Mouse (Mus musculus) hindbrain, postnatal 0 days (tissue): Measurements from ENCODE around the gene Zfp184. TPM values are rescaled to one million over a fixed set of nuclear protein-coding genes. Genes with fewer than 3 reads are reported as not detected.

Source experiments
- ATAC-seq: fragments of 200-750 bp; cut with Nextera tagmentation; 2 replicates; pipeline ENCODE4 v1.8.0; 2017; ENCODE audit warnings: mild to moderate bottlenecking, moderate TSS enrichment, moderate library complexity
- DNase-seq: peaks from one replicate; pipeline ENCODE4 v3.0.0-alpha.2; 2015; ENCODE audit warnings: low spot score
- H3K27ac ChIP-seq: fragments of 300-500 bp; sonication (generic); 2 replicates; pipeline ENCODE4 v1.5.1; 2014; ENCODE audit warnings: mild to moderate bottlenecking
- H3K27me3 ChIP-seq: fragments of 300-500 bp; sonication (generic); 2 replicates; pipeline ENCODE4 v1.6.1; 2014; ENCODE audit warnings: low read length, mixed read lengths; ENCODE audit not compliant: insufficient read depth
- H3K36me3 ChIP-seq: fragments of 300-500 bp; sonication (generic); 2 replicates; pipeline ENCODE4 v1.6.1; 2014; ENCODE audit warnings: low read length, mixed read lengths; ENCODE audit not compliant: insufficient read depth
- H3K4me1 ChIP-seq: fragments of 300-500 bp; sonication (generic); 2 replicates; pipeline ENCODE4 v1.6.1; 2014; ENCODE audit warnings: antibody characterized with exemption, low read length, mixed read lengths; ENCODE audit not compliant: insufficient read depth
- H3K4me2 ChIP-seq: fragments of 300-500 bp; sonication (generic); 2 replicates; pipeline ENCODE4 v1.6.1; 2014; ENCODE audit warnings: low read depth, mild to moderate bottlenecking, low read length, moderate library complexity, mixed read lengths
- H3K4me3 ChIP-seq: fragments of 300-500 bp; sonication (generic); 2 replicates; pipeline ENCODE4 v1.5.1; 2014; ENCODE audit warnings: low read length
- H3K9ac ChIP-seq: fragments of 300-500 bp; sonication (generic); replicated peaks from 2 replicates; pipeline ENCODE4 v1.6.1; 2014; ENCODE audit warnings: mild to moderate bottlenecking, low read length, moderate library complexity, mixed read lengths
- H3K9me3 ChIP-seq: fragments of 300-500 bp; sonication (generic); 2 replicates; pipeline ENCODE4 v1.6.1; 2016; ENCODE audit warnings: low read length, mixed read lengths
- CTCF ChIP-seq: IDR thresholded peaks from 2 replicates; pipeline ENCODE4 v1.5.1; 2016; ENCODE audit warnings: antibody characterized with exemption, control low read depth, low read depth
- WGBS: fragments of 180-500 bp; shearing (Covaris S2); extraction: QIAGEN DNeasy Blood & Tissue Kit; methylation state at CpG from one replicate; pipeline ENCODE4 v1.1.7; 2014; 5-methylcytosine and 5-hydroxymethylcytosine counted together
- polyA plus RNA-seq: library from polyadenylated mRNA; unstranded; fragments of >200 nt; fragmentation: Nextera tagmentation; extraction: Ambion mirVana; gene quantifications from 2 replicates; pipeline ENCODE4 v1.2.1, GENCODE M21; 2015
- total RNA-seq: library from RNA; depleted of rRNA; stranded (reverse); fragments of >200 nt; gene quantifications from 2 replicates; pipeline ENCODE4 v1.2.3, GENCODE M21; 2014

Zfp184 gene
- total and polyA plus RNA-seq, 2 experiments from 2014 or later, result 9.3 to 9.6 TPM

DNA sequence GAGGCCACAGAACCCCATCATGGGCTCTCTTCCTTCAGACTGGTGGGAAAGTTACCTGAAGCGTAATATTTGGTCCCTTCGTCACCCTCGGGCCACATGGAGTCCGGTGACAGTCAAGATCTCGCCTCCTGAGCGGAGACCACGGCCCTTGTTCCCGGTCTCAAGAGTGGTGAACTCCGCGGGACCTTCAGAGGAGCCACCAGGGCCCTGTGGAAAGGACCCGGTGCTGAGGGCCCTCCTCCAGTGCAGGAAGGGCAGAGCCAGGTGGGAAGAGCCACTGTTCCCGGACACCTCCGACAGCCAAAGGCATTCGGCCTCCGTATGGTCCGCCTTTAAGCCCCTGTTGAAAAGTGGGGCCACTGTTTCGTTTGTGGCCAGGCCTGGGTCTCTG is 36.9 kb downstream of the Zfp184 start:
- H3K36me3 ChIP-seq, result no peaks in the 10 kb centered on the region
- H3K4me2 ChIP-seq, result peak overlapping the region; percentile 99
- H3K9ac ChIP-seq, result peak overlapping the region; percentile 56
- TF ChIP-seq CTCF, result no peak
- ATAC-seq (peak; percentile 32), DNase-seq (no peak)
- H3K4me3 ChIP-seq, result peak overlapping the region; percentile 58
- peaks cover 44% of the 10 kb centered on the region for H3K27me3 ChIP-seq
- no peak overlapping the region for H3K27ac ChIP-seq
- H3K9me3 ChIP-seq, result no peaks in the 10 kb centered on the region
- WGBS, result 7% methylated on average over 17 of the region's 17 CpGs
- H3K4me1 ChIP-seq, result peaks cover 6% of the 10 kb centered on the region

DNA sequence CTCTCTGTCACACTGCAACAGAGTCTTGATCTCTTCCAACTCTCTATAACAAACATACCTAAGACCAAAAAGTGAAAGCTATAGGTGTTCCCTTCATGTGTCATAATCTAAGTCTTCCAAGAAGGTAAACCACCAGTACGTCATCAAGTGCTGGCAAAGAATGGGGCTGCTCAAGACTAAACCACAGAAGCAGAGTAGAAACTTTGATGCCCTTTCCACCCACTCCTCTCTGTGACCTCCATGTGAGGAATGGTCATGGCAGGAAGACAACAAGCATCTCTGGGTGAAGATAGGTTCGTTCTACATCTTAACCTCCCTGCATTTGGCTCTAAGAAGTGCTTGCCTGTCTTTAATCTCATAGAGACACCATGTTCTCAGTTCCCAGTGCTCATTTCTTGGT is 39.6 kb downstream of the Zfp184 start:
- ATAC-seq, result no peak
- H3K27ac ChIP-seq, result no peak overlapping the region
- no peak for TF ChIP-seq CTCF
- 81% methylated on average over 2 of the region's 2 CpGs for WGBS
- H3K9ac ChIP-seq, result no peak overlapping the region
- no peak overlapping the region for H3K4me2 ChIP-seq
- H3K4me3 ChIP-seq, result no peak overlapping the region
- H3K9me3 ChIP-seq, result no peaks in the 10 kb centered on the region
- H3K27me3 ChIP-seq, result peaks cover 39% of the 10 kb centered on the region
- no peaks in the 10 kb centered on the region for H3K36me3 ChIP-seq
- peaks cover 6% of the 10 kb centered on the region for H3K4me1 ChIP-seq
- no peak for DNase-seq

DNA sequence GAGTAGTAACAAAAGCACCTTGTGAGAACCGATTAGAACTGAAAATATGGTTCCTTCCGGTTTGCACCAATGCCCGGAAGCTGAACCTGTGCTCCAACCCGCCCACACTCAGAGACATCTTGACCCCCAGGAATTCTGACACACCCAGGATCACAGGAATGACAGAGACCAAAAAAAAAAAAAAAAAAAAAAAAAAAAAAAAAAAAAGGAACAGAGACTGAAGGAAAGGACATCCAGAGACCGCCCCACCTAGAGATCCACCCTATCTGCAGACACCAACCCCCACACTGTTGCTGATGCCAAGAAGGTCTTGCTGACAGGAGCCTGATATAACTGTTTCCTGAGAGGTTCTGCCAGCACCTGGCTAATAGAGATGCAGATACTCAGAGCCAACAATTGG is 47.7 kb downstream of the Zfp184 start:
- no peaks in the 10 kb centered on the region for H3K9me3 ChIP-seq
- ATAC-seq (no peak), DNase-seq (no peak)
- no peaks in the 10 kb centered on the region for H3K4me1 ChIP-seq
- H3K4me2 ChIP-seq, result no peak overlapping the region
- no peak overlapping the region for H3K4me3 ChIP-seq
- H3K27ac ChIP-seq, result no peak overlapping the region
- no peak overlapping the region for H3K9ac ChIP-seq
- H3K36me3 ChIP-seq, result no peaks in the 10 kb centered on the region
- H3K27me3 ChIP-seq, result peaks cover 40% of the 10 kb centered on the region
- WGBS, result 90% methylated on average over 5 of the region's 5 CpGs
- TF ChIP-seq CTCF, result no peak

DNA sequence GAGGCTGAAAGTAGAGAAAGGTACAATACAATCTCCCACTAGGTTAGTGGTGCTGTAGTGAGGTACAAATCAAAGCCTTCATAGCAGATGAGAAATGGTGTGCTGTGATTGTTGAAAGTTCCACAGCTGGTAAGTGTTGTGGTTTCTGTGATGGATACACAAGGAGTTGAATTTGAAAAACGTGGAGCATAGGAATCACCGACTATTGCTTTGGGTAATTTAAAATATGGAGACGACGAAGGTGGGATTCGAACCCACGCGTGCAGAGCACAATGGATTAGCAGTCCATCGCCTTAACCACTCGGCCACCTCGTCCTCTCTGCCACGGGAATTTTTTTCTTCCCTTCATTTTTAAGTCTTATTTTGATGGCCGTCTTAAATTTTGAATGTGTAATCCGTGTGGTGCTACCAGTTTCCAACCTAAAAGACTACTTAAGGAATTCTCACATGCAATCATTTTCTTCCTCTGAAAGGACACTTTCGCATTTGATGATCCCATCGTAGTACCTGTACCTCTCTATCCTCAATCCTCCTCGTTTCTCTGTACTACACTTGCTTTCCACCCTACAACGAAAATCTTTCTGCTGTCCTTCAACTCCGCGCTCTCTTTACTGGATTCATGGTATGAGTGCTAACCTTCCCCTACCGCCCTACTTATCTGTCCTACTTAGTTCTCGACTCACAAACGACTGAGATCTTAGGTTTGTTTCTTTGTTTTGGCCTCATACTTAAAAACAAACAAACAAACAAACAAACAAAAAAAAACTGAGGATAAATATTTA is 49.3 kb downstream of the Zfp184 start:
- TF ChIP-seq CTCF, result no peak
- ATAC-seq, result no peak
- H3K4me1 ChIP-seq, result no peaks in the 10 kb centered on the region
- H3K9me3 ChIP-seq, result no peaks in the 10 kb centered on the region
- no peak overlapping the region for H3K4me3 ChIP-seq
- no peak overlapping the region for H3K4me2 ChIP-seq
- H3K27me3 ChIP-seq, result peaks cover 55% of the 10 kb centered on the region
- H3K9ac ChIP-seq, result no peak overlapping the region
- H3K36me3 ChIP-seq, result no peaks in the 10 kb centered on the region
- peak; percentile 7 for DNase-seq
- no peak overlapping the region for H3K27ac ChIP-seq
- 2% methylated on average over 22 of the region's 22 CpGs for WGBS

DNA sequence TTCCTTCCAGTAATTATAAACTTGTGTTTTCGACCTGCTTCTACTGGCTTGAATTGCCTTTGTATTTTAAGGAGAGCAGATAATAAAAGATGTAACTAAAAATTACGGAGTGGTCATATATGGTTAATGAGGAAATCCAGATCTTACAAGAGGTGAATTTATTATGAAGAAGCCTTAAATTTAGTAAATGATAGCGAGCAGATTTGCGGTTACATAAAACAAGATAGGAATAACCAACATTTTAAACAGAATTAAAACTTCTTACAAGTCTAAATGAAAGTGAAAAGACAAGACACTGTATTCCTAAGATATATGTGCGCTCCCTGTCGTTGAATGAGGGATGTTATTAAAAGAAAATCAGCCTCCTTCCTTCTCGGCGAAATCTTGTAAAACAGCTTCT is 50.0 kb downstream of the Zfp184 start:
- Histone ChIP-seq H3K4me2 (peak overlapping the region; percentile 39), H3K4me1 (no peaks in the 10 kb centered on the region), H3K9ac (no peak overlapping the region), H3K27ac (no peak overlapping the region), H3K4me3 (peak overlapping the region; percentile 25), H3K36me3 (no peaks in the 10 kb centered on the region), H3K27me3 (peaks cover 63% of the 10 kb centered on the region), H3K9me3 (no peaks in the 10 kb centered on the region)
- 8% methylated on average over 8 of the region's 8 CpGs for WGBS
- DNase-seq (peak; percentile 20), ATAC-seq (no peak)
- TF ChIP-seq CTCF, result no peak

DNA sequence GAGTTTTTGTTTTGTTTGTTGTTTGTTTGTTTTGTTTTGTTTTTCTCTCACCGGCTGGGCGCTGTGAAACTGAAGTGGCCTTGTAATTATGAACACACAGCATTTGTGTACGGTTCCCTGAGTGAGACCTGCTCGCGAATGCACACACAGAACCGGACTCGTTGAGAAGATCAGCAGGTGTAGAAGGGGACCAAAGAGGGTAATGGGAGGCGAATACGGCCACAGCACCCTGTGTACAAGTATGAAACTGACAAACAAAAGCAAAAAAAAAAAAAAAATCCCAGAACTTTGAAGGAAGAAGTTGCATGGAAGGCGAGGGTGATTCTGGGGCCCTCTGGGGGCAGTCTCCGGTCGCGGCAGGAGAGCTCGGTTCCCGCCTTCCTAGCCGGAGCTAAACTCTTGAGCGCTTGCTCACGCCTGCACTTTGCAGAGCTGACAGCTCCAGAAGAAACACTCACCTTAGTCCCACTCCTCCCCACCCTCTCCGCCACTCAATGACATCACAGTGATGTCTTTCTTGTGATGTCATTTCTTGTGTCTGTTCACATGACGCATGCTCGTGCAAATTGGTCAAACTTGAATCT is 50.5 kb downstream of the Zfp184 start:
- DNase-seq, result peak; percentile 11
- Histone ChIP-seq H3K4me3 (peak overlapping the region; percentile 25), H3K27me3 (peaks cover 68% of the 10 kb centered on the region), H3K4me2 (peak overlapping the region; percentile 39), H3K27ac (no peak overlapping the region), H3K9me3 (no peaks in the 10 kb centered on the region), H3K4me1 (no peaks in the 10 kb centered on the region), H3K9ac (no peak overlapping the region), H3K36me3 (no peaks in the 10 kb centered on the region)
- TF ChIP-seq CTCF, result no peak
- ATAC-seq, result no peak
- WGBS, result under 1% methylated on average over 21 of the region's 21 CpGs
